Mouse (Mus musculus) hindbrain, embryonic 12.5 days (tissue): ENCODE measurements around the gene Nos1ap. TPM values are rescaled to one million over a fixed set of nuclear protein-coding genes. Genes with fewer than 3 reads are reported as not detected.
A peak's percentile ranks its signal among the peaks of the same experiment; 100 is the strongest.

Source experiments
- ATAC-seq: fragments of 200-750 bp; cut with Nextera tagmentation; 2 replicates; pipeline ENCODE4 v1.8.0; 2017; ENCODE audit warnings: moderate TSS enrichment; ENCODE audit not compliant: low FRiP score
- H3K27ac ChIP-seq: fragments of 300-500 bp; sonication (generic); 2 replicates; pipeline ENCODE4 v1.5.1; 2016; ENCODE audit warnings: mild to moderate bottlenecking
- H3K27me3 ChIP-seq: fragments of 300-500 bp; sonication (generic); 2 replicates; pipeline ENCODE4 v1.6.1; 2016; ENCODE audit warnings: mild to moderate bottlenecking
- H3K36me3 ChIP-seq: fragments of 300-500 bp; sonication (generic); 2 replicates; pipeline ENCODE4 v1.6.1; 2016; ENCODE audit warnings: mild to moderate bottlenecking
- H3K4me1 ChIP-seq: fragments of 300-500 bp; sonication (generic); 2 replicates; pipeline ENCODE4 v1.6.1; 2016
- H3K4me2 ChIP-seq: fragments of 300-500 bp; sonication (generic); replicated peaks from 2 replicates; pipeline ENCODE4 v1.6.1; 2016; ENCODE audit warnings: mild to moderate bottlenecking
- H3K4me3 ChIP-seq: fragments of 300-500 bp; sonication (generic); 2 replicates; pipeline ENCODE4 v1.5.1; 2016; ENCODE audit warnings: mild to moderate bottlenecking
- H3K9ac ChIP-seq: fragments of 300-500 bp; sonication (generic); 2 replicates; pipeline ENCODE4 v1.6.1; 2016; ENCODE audit warnings: mild to moderate bottlenecking, moderate library complexity
- H3K9me3 ChIP-seq: fragments of 300-500 bp; sonication (generic); replicated peaks from 2 replicates; pipeline ENCODE4 v1.6.1; 2016; ENCODE audit warnings: mild to moderate bottlenecking
- whole genome bisulfite sequencing: fragments of 180-500 bp; shearing (Covaris S2); methylation state at CpG from one replicate; pipeline ENCODE4 v1.1.7; 2016; 5-methylcytosine and 5-hydroxymethylcytosine counted together
- polyA plus RNA-seq: library from polyadenylated mRNA; unstranded; fragments of >200 nt; fragmentation: Nextera tagmentation; extraction: Ambion mirVana; gene quantifications from 2 replicates; pipeline ENCODE4 v1.2.1, GENCODE M21; 2016

The Nos1ap gene
- polyA plus RNA-seq, 1 experiment from 2014 or later, result 22.7 TPM

DNA sequence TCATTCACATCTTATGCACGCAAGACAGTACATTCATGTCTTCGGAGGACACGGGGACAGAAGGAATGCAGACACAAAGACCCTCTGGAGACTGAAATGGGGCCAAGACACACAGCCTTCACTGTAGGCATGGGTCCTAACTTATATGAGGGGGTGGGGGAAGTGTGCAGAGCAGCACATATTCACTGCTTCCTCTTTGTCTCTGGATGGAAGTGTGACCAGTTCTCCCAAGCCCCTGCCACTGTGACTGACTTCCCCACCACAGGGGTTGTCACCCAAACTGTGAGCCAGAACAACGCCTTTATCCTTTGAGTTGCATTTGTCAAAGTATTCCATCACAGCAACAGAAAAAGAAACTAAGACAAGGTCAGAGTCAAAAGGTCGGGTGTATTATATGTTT is 7.3 kb downstream of the Nos1ap start:
- no peak for ATAC-seq
- H3K4me2 ChIP-seq, result no peak overlapping the region
- WGBS, result 69% methylated on average over 5 of the region's 5 CpGs

DNA sequence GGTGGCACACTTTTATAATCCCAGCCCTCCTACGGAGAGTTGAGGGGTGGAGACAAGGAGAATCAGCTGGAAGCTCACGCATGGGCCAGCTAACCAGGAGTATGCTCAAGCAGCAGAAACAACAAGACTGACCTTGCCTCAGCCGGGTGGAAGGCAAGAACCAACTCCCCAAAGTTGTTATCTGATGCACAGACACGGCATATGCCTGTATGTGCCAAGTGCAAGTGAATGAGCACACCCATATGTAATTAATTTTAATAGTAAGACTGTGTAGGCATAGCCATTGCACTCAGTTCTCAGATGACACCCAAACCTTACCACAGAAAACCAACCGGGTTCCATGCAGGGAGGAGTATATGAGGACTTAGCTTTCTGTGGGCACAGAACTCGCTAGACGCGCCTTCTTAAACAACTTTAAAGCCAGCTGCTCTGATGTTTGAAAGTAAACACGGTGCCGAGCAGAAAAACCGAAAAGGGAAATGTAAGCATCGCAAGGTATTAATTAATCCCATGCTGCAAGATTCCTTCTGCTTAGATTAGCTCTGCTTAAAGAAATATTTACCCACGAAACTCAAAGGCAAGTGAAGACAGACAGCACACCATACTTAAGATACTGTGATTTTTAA is 9.1 kb downstream of the Nos1ap start:
- WGBS, result 69% methylated on average over 13 of the region's 13 CpGs
- H3K4me3 ChIP-seq, result no peak overlapping the region

More for the DNA sequence above, 7.3 kb downstream of the Nos1ap start:
- Histone ChIP-seq H3K4me1 (no peaks in the 10 kb centered on the region), H3K36me3 (0 out of 2 replicates have a peak, but pooled peaks cover 5% of the 10 kb centered on the region), H3K9ac (no peak overlapping the region), H3K4me3 (no peak overlapping the region), H3K9me3 (no peaks in the 10 kb centered on the region), H3K27me3 (no peaks in the 10 kb centered on the region), H3K27ac (no peak overlapping the region)

DNA sequence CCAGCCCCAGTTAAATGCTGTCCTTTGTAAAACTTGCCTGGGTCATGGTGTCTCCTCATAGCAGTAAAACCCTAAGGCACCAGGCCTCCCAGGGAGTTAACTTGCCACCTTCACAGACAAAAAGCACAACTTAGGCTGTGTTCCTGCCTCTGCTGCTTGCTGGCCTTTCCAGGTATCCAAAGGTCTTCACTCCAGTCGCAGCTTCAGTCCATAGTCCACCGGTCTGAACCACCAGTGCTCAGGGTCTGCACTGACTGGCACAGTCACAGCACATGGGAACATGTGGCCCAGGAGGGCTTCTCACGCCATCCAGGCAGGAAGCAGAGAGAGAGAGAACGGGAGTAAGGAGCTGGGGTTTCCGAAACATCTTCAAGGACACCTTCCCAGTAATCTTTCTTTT is 10.2 kb downstream of the Nos1ap start:
- ATAC-seq, result no peak
- 90% methylated on average over 5 of the region's 5 CpGs for WGBS
- Histone ChIP-seq H3K27me3 (no peaks in the 10 kb centered on the region), H3K9ac (no peak overlapping the region), H3K4me2 (no peak overlapping the region), H3K36me3 (no peaks in the 10 kb centered on the region), H3K4me1 (peaks cover 18% of the 10 kb centered on the region), H3K9me3 (no peaks in the 10 kb centered on the region), H3K4me3 (no peak overlapping the region), H3K27ac (no peak overlapping the region)

More for the DNA sequence above, 9.1 kb downstream of the Nos1ap start:
- Histone ChIP-seq H3K27me3 (no peaks in the 10 kb centered on the region), H3K27ac (no peak overlapping the region), H3K4me2 (no peak overlapping the region), H3K4me1 (peaks cover 13% of the 10 kb centered on the region), H3K9ac (no peak overlapping the region), H3K9me3 (no peaks in the 10 kb centered on the region), H3K36me3 (0 out of 2 replicates have a peak, but pooled peaks cover 5% of the 10 kb centered on the region)
- no peak for ATAC-seq

- H3K4me3 ChIP-seq, result no peak overlapping the region
- no peak overlapping the region for H3K27ac ChIP-seq
- H3K4me2 ChIP-seq, result no peak overlapping the region
- no peaks in the 10 kb centered on the region for H3K9me3 ChIP-seq
- peaks cover 18% of the 10 kb centered on the region for H3K4me1 ChIP-seq
- no peak for ATAC-seq
- H3K9ac ChIP-seq, result no peak overlapping the region
- H3K36me3 ChIP-seq, result no peaks in the 10 kb centered on the region
- 99% methylated on average over 4 of the region's 4 CpGs for WGBS
- no peaks in the 10 kb centered on the region for H3K27me3 ChIP-seq
These were observed 10.6 kb downstream of the Nos1ap start for GRCm38 (mm10) chr1:170579063-170579462.

DNA sequence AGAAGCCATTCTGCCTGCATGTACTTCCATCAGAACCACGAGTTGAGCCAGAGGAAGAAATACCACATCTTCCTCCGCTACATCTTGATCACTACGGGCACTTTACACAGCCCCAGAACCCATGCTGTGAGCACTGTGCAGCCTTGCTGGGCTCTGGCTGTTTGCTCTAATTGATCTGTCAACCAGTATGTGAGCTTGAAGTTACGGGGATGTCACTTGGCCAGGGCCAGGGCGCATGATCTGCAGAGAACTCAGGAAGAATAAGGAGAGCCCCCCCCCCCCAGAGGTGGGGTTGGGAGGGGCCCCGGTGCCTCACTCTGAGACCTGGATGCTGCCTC is 13.0 kb downstream of the Nos1ap start:
- peak; percentile 26 for ATAC-seq
- no peaks in the 10 kb centered on the region for H3K36me3 ChIP-seq
- no peaks in the 10 kb centered on the region for H3K27me3 ChIP-seq
- H3K4me1 ChIP-seq, result peaks cover 18% of the 10 kb centered on the region
- no peak overlapping the region for H3K27ac ChIP-seq
- H3K4me3 ChIP-seq, result no peak overlapping the region
- WGBS, result 14% methylated on average over 6 of the region's 6 CpGs
- no peak overlapping the region for H3K9ac ChIP-seq
- H3K4me2 ChIP-seq, result no peak overlapping the region
- peaks cover 8% of the 10 kb centered on the region; the same call in 1 of the 2 replicates for H3K9me3 ChIP-seq

- peaks cover 8% of the 10 kb centered on the region; the same call in 1 of the 2 replicates for H3K9me3 ChIP-seq
- no peak overlapping the region for H3K9ac ChIP-seq
- no peaks in the 10 kb centered on the region for H3K27me3 ChIP-seq
- H3K4me1 ChIP-seq, result peaks cover 18% of the 10 kb centered on the region
- peak; percentile 13; the same call in 1 of the 2 replicates for ATAC-seq
- H3K36me3 ChIP-seq, result no peaks in the 10 kb centered on the region
- H3K27ac ChIP-seq, result no peak overlapping the region
- no peak overlapping the region for H3K4me3 ChIP-seq
- WGBS, result 32% methylated on average over 6 of the region's 6 CpGs
- H3K4me2 ChIP-seq, result no peak overlapping the region
These were observed 13.5 kb downstream of the Nos1ap start for GRCm38 (mm10) chr1:170576012-170576727.

GRCm38 (mm10) chr1:170573117-170573516 is 16.5 kb downstream of the Nos1ap start:
- Histone ChIP-seq H3K4me1 (peaks cover 18% of the 10 kb centered on the region), H3K9me3 (peaks cover 8% of the 10 kb centered on the region; the same call in 1 of the 2 replicates), H3K4me3 (no peak overlapping the region), H3K9ac (no peak overlapping the region), H3K27ac (no peak overlapping the region), H3K36me3 (no peaks in the 10 kb centered on the region; the same call in 1 of the 2 replicates), H3K4me2 (no peak overlapping the region), H3K27me3 (no peaks in the 10 kb centered on the region)
- ATAC-seq, result no peak
- 89% methylated on average over 7 of the region's 7 CpGs for WGBS

GRCm38 (mm10) chr1:170566969-170567368 is 22.7 kb downstream of the Nos1ap start:
- Histone ChIP-seq H3K4me1 (no peaks in the 10 kb centered on the region), H3K4me3 (no peak overlapping the region), H3K9ac (no peak overlapping the region), H3K27ac (no peak overlapping the region), H3K36me3 (no peaks in the 10 kb centered on the region; the same call in 1 of the 2 replicates), H3K27me3 (no peaks in the 10 kb centered on the region), H3K4me2 (no peak overlapping the region), H3K9me3 (no peaks in the 10 kb centered on the region)
- 86% methylated on average over 4 of the region's 4 CpGs for WGBS
- no peak for ATAC-seq

- Histone ChIP-seq H3K4me2 (no peak overlapping the region), H3K27me3 (no peaks in the 10 kb centered on the region), H3K9me3 (no peaks in the 10 kb centered on the region), H3K4me1 (no peaks in the 10 kb centered on the region), H3K9ac (no peak overlapping the region), H3K36me3 (no peaks in the 10 kb centered on the region; the same call in 1 of the 2 replicates), H3K4me3 (no peak overlapping the region), H3K27ac (no peak overlapping the region)
- ATAC-seq, result no peak
- WGBS, result 90% methylated on average over 2 of the region's 2 CpGs
These were observed 23.1 kb downstream of the Nos1ap start for GRCm38 (mm10) chr1:170566538-170566937.

- no peak for ATAC-seq
- H3K27me3 ChIP-seq, result no peaks in the 10 kb centered on the region
- H3K9ac ChIP-seq, result no peak overlapping the region
- no peaks in the 10 kb centered on the region for H3K9me3 ChIP-seq
- H3K4me2 ChIP-seq, result no peak overlapping the region
- H3K4me3 ChIP-seq, result no peak overlapping the region
- no peak overlapping the region for H3K27ac ChIP-seq
- 88% methylated on average over 3 of the region's 3 CpGs for WGBS
- no peaks in the 10 kb centered on the region for H3K4me1 ChIP-seq
- H3K36me3 ChIP-seq, result no peaks in the 10 kb centered on the region
These were observed 24.7 kb downstream of the Nos1ap start for GRCm38 (mm10) chr1:170564926-170565325.

DNA sequence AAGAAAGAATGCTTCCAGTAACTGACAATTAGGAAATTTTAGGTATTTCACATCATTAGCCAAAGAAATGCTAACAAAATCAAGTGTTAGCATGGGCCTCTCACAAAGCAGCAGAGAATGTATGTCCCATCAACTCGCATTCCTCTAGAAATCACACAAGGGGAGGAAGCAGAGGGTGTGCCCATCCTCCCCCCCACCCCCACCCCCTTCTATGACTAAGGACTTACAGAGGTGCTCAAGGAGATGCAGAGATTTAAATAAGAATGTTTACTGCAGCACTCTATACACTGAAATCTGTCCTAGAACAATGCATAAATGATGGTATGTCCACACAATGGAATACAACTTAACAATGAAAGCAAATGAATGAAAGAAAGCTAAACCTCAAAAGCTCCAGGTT is 27.2 kb downstream of the Nos1ap start:
- Histone ChIP-seq H3K27me3 (no peaks in the 10 kb centered on the region), H3K9ac (no peak overlapping the region), H3K4me1 (no peaks in the 10 kb centered on the region), H3K27ac (no peak overlapping the region), H3K9me3 (no peaks in the 10 kb centered on the region), H3K4me3 (no peak overlapping the region), H3K36me3 (no peaks in the 10 kb centered on the region), H3K4me2 (no peak overlapping the region)
- 76% methylated on average over 1 of the region's 1 CpGs for WGBS
- ATAC-seq, result no peak

DNA sequence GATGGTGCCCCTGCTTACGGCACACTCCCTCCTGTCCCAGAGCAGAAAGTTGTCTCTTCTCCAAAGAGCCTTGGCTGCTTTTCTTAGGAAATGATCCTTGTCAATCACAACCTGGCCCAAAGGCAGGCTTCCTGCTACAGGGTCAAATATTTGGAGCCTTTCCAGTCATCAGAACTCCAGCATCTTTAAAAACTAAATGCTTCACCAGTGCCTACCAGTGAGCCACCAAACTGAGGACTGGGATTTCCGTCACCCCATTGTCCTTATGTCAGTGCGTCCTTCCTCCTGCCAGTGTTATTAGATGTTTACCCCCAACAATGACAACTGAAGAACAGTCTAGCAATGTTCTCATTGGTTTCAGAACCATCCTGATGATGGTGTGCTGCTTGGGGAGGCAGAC is 28.9 kb downstream of the Nos1ap start:
- no peak overlapping the region for H3K4me2 ChIP-seq
- no peaks in the 10 kb centered on the region for H3K36me3 ChIP-seq
- WGBS, result 83% methylated on average over 3 of the region's 3 CpGs
- no peaks in the 10 kb centered on the region for H3K4me1 ChIP-seq
- no peaks in the 10 kb centered on the region; the same call in 1 of the 2 replicates for H3K9me3 ChIP-seq
- no peak overlapping the region for H3K9ac ChIP-seq
- no peak overlapping the region for H3K4me3 ChIP-seq
- no peak for ATAC-seq
- no peak overlapping the region for H3K27ac ChIP-seq
- H3K27me3 ChIP-seq, result no peaks in the 10 kb centered on the region

DNA sequence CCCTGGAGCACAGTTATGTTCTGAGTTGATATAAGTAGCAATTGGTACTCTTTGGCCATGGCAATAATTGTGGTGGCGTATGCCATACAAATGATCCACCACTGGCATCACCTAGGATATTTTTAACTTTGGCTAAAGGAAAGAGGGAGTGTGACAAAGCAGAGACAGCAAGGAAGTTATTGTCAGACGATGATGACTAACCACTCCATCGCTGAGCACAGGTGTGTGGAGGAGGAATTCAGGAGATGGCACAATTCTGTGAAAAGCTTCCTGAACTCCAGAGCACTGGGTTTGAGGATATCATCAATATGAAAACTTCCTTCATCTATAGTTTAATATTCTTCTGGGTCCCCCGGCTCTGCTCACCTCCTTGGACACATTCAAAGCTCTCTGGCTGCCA is 31.7 kb downstream of the Nos1ap start:
- ATAC-seq, result no peak

More for the DNA sequence above, 31.7 kb downstream of the Nos1ap start:
- WGBS, result 90% methylated on average over 4 of the region's 4 CpGs
- no peak overlapping the region for H3K4me3 ChIP-seq
- no peak overlapping the region for H3K4me2 ChIP-seq
- H3K9me3 ChIP-seq, result no peaks in the 10 kb centered on the region; the same call in 1 of the 2 replicates
- H3K36me3 ChIP-seq, result no peaks in the 10 kb centered on the region
- no peaks in the 10 kb centered on the region for H3K4me1 ChIP-seq
- H3K9ac ChIP-seq, result no peak overlapping the region
- H3K27ac ChIP-seq, result no peak overlapping the region
- H3K27me3 ChIP-seq, result no peaks in the 10 kb centered on the region
